Mouse (Mus musculus) brain, adult 2 months (tissue): Measurements from ENCODE around the gene Pik3r6.

ENCODE experiments used
- DNase-seq: peaks from one replicate; pipeline ENCODE4 v3.0.0; 2011; ENCODE audit warnings: low read depth, low spot score

The Pik3r6 gene

GRCm38 (mm10) chr11:68487720-68488119, 15.1 kb upstream of the Pik3r6 start:
- DNase-seq, result no peak

GRCm38 (mm10) chr11:68488256-68488824, 14.5 kb upstream of the Pik3r6 start:
- no peak for DNase-seq

- DNase-seq, result no peak
Observed at GRCm38 (mm10) chr11:68489236-68489635, 13.6 kb upstream of the Pik3r6 start.

- no peak for DNase-seq
Observed at GRCm38 (mm10) chr11:68492592-68492991, 10.2 kb upstream of the Pik3r6 start.

GRCm38 (mm10) chr11:68493760-68494159, 9.1 kb upstream of the Pik3r6 start:
- no peak for DNase-seq

- no peak for DNase-seq
Observed at GRCm38 (mm10) chr11:68497081-68497480, 5.7 kb upstream of the Pik3r6 start.

GRCm38 (mm10) chr11:68498517-68498916, 4.3 kb upstream of the Pik3r6 start:
- DNase-seq, result no peak

GRCm38 (mm10) chr11:68498999-68499699, 3.7 kb upstream of the Pik3r6 start:
- no peak for DNase-seq

- DNase-seq, result no peak
Observed at GRCm38 (mm10) chr11:68500949-68501350, 1.9 kb upstream of the Pik3r6 start.

- DNase-seq, result no peak
Observed at GRCm38 (mm10) chr11:68502408-68502807, 411 bp upstream of the Pik3r6 start.

- DNase-seq, result no peak
Observed at GRCm38 (mm10) chr11:68504913-68505312, 2.1 kb downstream of the Pik3r6 start.

- DNase-seq, result no peak
Observed at GRCm38 (mm10) chr11:68507246-68507645, 4.4 kb downstream of the Pik3r6 start.

GRCm38 (mm10) chr11:68508619-68509018, 5.8 kb downstream of the Pik3r6 start:
- DNase-seq, result no peak

GRCm38 (mm10) chr11:68509194-68509593, 6.4 kb downstream of the Pik3r6 start:
- no peak for DNase-seq

GRCm38 (mm10) chr11:68513969-68514368, 11.2 kb downstream of the Pik3r6 start:
- peak; percentile 60 for DNase-seq

- no peak for DNase-seq
Observed at GRCm38 (mm10) chr11:68519362-68519761, 16.5 kb downstream of the Pik3r6 start.

- no peak for DNase-seq
Observed at GRCm38 (mm10) chr11:68519815-68520214, 17.0 kb downstream of the Pik3r6 start.

GRCm38 (mm10) chr11:68520439-68520838, 17.6 kb downstream of the Pik3r6 start:
- DNase-seq, result no peak

- DNase-seq, result no peak
Observed at GRCm38 (mm10) chr11:68521352-68521751, 18.5 kb downstream of the Pik3r6 start.

GRCm38 (mm10) chr11:68526441-68526840, 23.6 kb downstream of the Pik3r6 start:
- peak; percentile 59 for DNase-seq

GRCm38 (mm10) chr11:68531066-68531806, 28.4 kb downstream of the Pik3r6 start:
- peak; percentile 92 for DNase-seq

GRCm38 (mm10) chr11:68531941-68532535, 29.2 kb downstream of the Pik3r6 start:
- no peak for DNase-seq
